Mouse (Mus musculus): ENCODE measurements around the gene Frrs1.

The Frrs1 gene

GRCm38 (mm10) chr3:116848099-116848498 lies 11.2 kb upstream of the Frrs1 start:
- DNase-seq (ENCODE audit: low spot score in 2 of 2), result no peak

- DNase-seq (ENCODE audit: low spot score in 2 of 2), result no peak
Observed at GRCm38 (mm10) chr3:116848936-116849335, 10.3 kb upstream of the Frrs1 start.

GRCm38 (mm10) chr3:116850376-116850775 lies 8.9 kb upstream of the Frrs1 start:
- no peak for DNase-seq (ENCODE audit: low spot score in 2 of 2)

GRCm38 (mm10) chr3:116852421-116852820 lies 6.8 kb upstream of the Frrs1 start:
- no peak for DNase-seq (ENCODE audit: low spot score in 2 of 2)

- no peak for DNase-seq (ENCODE audit: low spot score in 2 of 2)
Observed at GRCm38 (mm10) chr3:116857611-116858010, 1.7 kb upstream of the Frrs1 start.

- DNase-seq (ENCODE audit: low spot score in 2 of 2), result no peak
Observed at GRCm38 (mm10) chr3:116859752-116860151, 488 bp downstream of the Frrs1 start.

- no peak for DNase-seq (ENCODE audit: low spot score in 2 of 2)
Observed at GRCm38 (mm10) chr3:116860333-116861222, 1.3 kb downstream of the Frrs1 start.

GRCm38 (mm10) chr3:116861223-116861539 lies 1.9 kb downstream of the Frrs1 start:
- no peak for DNase-seq (ENCODE audit: low spot score in 2 of 2)

- peak; percentile 70 to 74 for DNase-seq (ENCODE audit: low spot score in 2 of 2)
Observed at GRCm38 (mm10) chr3:116861540-116862067, 2.3 kb downstream of the Frrs1 start.

GRCm38 (mm10) chr3:116862621-116863020 lies 3.4 kb downstream of the Frrs1 start:
- no peak for DNase-seq (ENCODE audit: low spot score in 2 of 2)

- no peak for DNase-seq (ENCODE audit: low spot score in 2 of 2)
Observed at GRCm38 (mm10) chr3:116864421-116864820, 5.2 kb downstream of the Frrs1 start.

GRCm38 (mm10) chr3:116865199-116865636 lies 6.0 kb downstream of the Frrs1 start:
- no peak for DNase-seq (ENCODE audit: low spot score in 2 of 2)

GRCm38 (mm10) chr3:116870372-116870771 lies 11.1 kb downstream of the Frrs1 start:
- no peak for DNase-seq (ENCODE audit: low spot score in 2 of 2)

GRCm38 (mm10) chr3:116882221-116882960 lies 23.1 kb downstream of the Frrs1 start:
- DNase-seq (ENCODE audit: low spot score in 2 of 2), result no peak

GRCm38 (mm10) chr3:116884941-116885340 lies 25.7 kb downstream of the Frrs1 start:
- DNase-seq (ENCODE audit: low spot score in 2 of 2), result no peak

- no peak for DNase-seq (ENCODE audit: low spot score in 2 of 2)
Observed at GRCm38 (mm10) chr3:116889358-116889757, 30.1 kb downstream of the Frrs1 start.

- no peak for DNase-seq (ENCODE audit: low spot score in 2 of 2)
Observed at GRCm38 (mm10) chr3:116890576-116890975, 31.3 kb downstream of the Frrs1 start.

- DNase-seq (ENCODE audit: low spot score in 2 of 2), result no peak
Observed at GRCm38 (mm10) chr3:116891436-116892205, 32.4 kb downstream of the Frrs1 start.

GRCm38 (mm10) chr3:116892206-116892563 lies 32.9 kb downstream of the Frrs1 start:
- no peak for DNase-seq (ENCODE audit: low spot score in 2 of 2)

- DNase-seq (ENCODE audit: low spot score in 2 of 2), result no peak
Observed at GRCm38 (mm10) chr3:116892872-116893271, 33.6 kb downstream of the Frrs1 start.

GRCm38 (mm10) chr3:116904158-116904557 lies 44.9 kb downstream of the Frrs1 start:
- DNase-seq (ENCODE audit: low spot score in 2 of 2), result peak in 1 of 2 experiments; percentile 51

- DNase-seq (ENCODE audit: low spot score in 2 of 2), result no peak
Observed at GRCm38 (mm10) chr3:116905898-116906297, 46.6 kb downstream of the Frrs1 start.

All from spleen, postnatal 10 days (tissue).